Mouse (Mus musculus): Measurements from ENCODE around the gene Rora. TPM values are rescaled to one million over a fixed set of nuclear protein-coding genes. Genes with fewer than 3 reads are reported as not detected.
A peak's percentile ranks its signal among the peaks of the same experiment; 100 is the strongest.

Rora gene
- polyA plus RNA-seq, 1 experiment, result 0.86 TPM

DNA sequence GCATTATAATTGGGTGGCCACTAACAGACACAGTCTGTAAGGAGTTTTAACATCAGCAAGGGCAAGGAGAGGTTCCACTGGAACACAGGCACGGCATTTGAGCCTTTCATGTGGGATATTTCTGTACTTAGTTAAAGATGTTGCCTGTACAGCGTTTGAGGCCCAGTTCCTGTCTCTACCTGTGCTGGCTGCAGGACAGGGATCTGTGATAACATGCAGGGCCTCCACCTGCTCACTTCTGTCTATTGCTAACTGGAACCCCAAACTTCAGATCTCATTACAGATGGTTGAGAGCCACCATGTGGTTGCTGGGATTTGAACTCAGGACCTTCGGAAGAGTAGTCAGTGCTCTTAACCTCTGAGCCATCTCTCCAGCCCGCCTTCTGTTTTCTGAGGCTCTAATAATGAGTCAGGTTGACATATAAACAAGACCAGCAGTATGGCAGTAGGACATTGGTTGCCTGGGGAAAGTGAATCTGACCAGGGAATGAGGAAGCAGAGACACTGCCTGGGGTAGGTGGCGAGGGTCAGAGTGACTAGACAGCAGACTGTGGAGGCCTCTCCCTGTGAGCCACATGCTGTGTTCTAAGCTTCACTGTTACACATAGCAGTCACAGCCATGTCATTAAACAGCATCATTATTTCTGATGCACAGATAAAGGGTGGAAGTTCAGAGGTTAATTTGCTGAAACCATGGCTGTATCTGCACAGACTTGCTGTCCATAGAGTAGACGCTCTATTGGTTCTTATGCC, 333.9 kb downstream of the Rora start:
- H3K79me2 ChIP-seq (ENCODE audit: control insufficient read depth, insufficient read depth), result no peaks in the 10 kb centered on the region
- H3ac ChIP-seq (ENCODE audit: control insufficient read depth, insufficient read length), result no peak overlapping the region
- no peak for TF ChIP-seq SRF (IDR thresholded peaks at IDR 0.05; ENCODE audit: control insufficient read depth, insufficient read length, low read depth)
- TF ChIP-seq TCF3 (IDR thresholded peaks at IDR 0.05; ENCODE audit: insufficient read length, low read depth), result no peak
- H3K4me2 ChIP-seq (ENCODE audit: low read depth), result no peak overlapping the region
- no peaks in the 10 kb centered on the region for H3K27me3 ChIP-seq (ENCODE audit: control insufficient read depth, insufficient read depth, insufficient read length)
- H3K4me3 ChIP-seq, result no peak overlapping the region
- no peaks in the 10 kb centered on the region for H3K36me3 ChIP-seq (ENCODE audit: control insufficient read depth, insufficient read depth)

DNA sequence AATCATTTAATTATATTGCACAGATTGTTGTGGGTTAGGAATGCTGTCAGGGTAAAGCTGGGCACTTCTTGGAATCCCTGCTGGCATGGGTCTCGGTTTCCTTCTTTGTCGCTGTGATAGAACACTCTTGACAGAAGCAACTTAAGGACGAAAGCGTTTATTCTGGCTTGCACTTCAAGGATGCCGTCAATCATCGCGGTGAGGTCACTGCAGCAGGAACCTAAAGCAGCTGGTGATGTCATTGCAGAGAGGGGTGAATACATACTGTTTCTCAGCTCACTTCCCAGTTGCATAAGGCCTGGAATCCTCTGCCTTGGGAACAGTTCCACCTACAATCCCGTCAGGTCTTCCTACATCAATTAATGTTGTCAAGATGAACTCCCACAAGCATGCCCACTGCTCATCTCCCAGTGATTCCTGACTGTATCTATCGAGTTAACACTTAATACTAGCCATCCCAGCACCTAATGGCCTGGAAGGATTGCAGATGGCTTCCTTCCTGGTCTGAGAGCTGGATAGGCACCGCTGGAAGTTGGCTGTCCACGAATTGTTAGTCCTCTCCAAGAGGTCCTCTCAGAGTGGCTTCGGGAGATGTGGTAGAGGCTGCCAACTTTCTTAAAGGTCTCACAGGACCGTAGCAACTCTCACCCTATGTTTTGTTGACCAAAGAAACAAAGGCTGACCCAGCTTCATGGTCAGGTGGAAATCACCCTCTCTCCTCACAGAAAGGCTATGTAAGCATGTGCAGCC, 334.8 kb downstream of the Rora start:
- no peak overlapping the region for H3K4me2 ChIP-seq (ENCODE audit: low read depth)
- H3K27me3 ChIP-seq (ENCODE audit: control insufficient read depth, insufficient read depth, insufficient read length), result no peaks in the 10 kb centered on the region
- H3K79me2 ChIP-seq (ENCODE audit: control insufficient read depth, insufficient read depth), result no peaks in the 10 kb centered on the region
- TF ChIP-seq SRF (IDR thresholded peaks at IDR 0.05; ENCODE audit: control insufficient read depth, insufficient read length, low read depth), result no peak
- no peak for TF ChIP-seq POLR2AphosphoS2 (IDR thresholded peaks at IDR 0.05; ENCODE audit: insufficient read length, low read depth)
- no peak for TF ChIP-seq MAX (IDR thresholded peaks at IDR 0.05; ENCODE audit: low read depth)
- TF ChIP-seq TCF3 (IDR thresholded peaks at IDR 0.05; ENCODE audit: insufficient read length, low read depth), result no peak
- TF ChIP-seq POLR2A (IDR thresholded peaks at IDR 0.05; ENCODE audit: insufficient read length, low read depth), result no peak
- no peak for TF ChIP-seq REST (IDR thresholded peaks at IDR 0.05; ENCODE audit: insufficient read depth, insufficient read length)
- TF ChIP-seq CEBPB (IDR thresholded peaks at IDR 0.05; ENCODE audit: insufficient read depth, poor library complexity, severe bottlenecking), result no peak
- no peak for TF ChIP-seq E2F4 (IDR thresholded peaks at IDR 0.05; ENCODE audit: insufficient read depth)
- TF ChIP-seq MYOD1 (IDR thresholded peaks at IDR 0.05; ENCODE audit: control insufficient read depth in 1 of 3, insufficient read length in 2 of 3, low read depth in 2 of 3), result no peak
- no peak for TF ChIP-seq USF1 (IDR thresholded peaks at IDR 0.05; ENCODE audit: low read depth)
- no peak for TF ChIP-seq MYOG (IDR thresholded peaks at IDR 0.05; ENCODE audit: control insufficient read depth in 1 of 3, insufficient read depth in 1 of 3, insufficient read length in 2 of 3, low read depth in 2 of 3)
- TF ChIP-seq TCF12 (IDR thresholded peaks at IDR 0.05; ENCODE audit: insufficient read depth, poor library complexity, severe bottlenecking), result no peak
- no peak overlapping the region for H3ac ChIP-seq (ENCODE audit: control insufficient read depth, insufficient read length)
- H3K4me3 ChIP-seq, result no peak overlapping the region
- H3K36me3 ChIP-seq (ENCODE audit: control insufficient read depth, insufficient read depth), result no peaks in the 10 kb centered on the region

DNA sequence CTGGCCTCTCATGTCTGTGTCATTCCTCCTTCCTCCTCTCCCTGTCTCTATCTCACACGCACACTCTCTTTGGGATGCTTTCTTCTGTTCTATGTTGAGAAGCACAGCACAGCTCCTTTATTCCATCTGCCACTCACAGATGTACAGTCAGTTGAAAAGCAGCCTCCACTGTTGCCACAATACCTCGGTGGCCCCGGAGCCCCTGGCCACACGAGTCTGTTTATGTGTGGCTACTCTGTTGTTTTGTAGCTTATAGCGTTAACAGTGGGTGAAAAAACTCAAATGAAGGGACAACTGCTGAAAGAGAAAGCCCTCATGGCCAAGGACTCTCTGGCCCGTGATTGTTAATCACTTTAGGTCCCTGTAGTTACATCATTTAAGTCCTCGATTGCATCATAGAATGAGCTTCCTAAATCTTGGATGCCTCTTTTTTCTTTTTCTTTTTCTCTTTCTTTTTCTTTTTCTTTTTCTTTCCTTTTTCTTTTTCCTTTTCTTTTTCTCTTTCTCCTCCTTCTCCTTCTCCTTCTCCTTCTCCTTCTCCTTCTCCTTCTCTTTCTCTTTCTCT, 336.4 kb downstream of the Rora start:
- H3K36me3 ChIP-seq (ENCODE audit: control insufficient read depth, insufficient read depth), result no peaks in the 10 kb centered on the region

DNA sequence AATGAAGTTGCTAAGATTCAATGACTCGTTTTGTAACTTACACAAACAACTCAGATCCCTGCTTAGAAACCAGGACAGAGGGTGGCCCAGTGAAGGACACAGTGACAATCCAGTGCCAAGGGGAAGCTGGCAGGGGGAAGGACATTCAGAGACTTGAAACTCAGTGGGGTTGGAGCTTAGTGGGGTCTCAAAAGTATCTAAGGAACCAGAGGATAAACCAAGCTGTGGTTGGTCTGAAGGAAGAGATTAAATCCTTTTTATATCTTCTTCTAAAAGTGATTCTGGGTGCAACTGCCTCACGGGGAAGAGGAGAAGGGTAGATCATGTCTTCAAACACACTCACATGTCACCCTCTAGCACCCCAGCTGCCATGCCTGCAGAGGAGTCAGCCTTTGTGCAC, 340.3 kb downstream of the Rora start:
- TF ChIP-seq POLR2A (IDR thresholded peaks at IDR 0.05; ENCODE audit: insufficient read length, low read depth), result no peak
- no peak for TF ChIP-seq E2F4 (IDR thresholded peaks at IDR 0.05; ENCODE audit: insufficient read depth)
- no peak for TF ChIP-seq CEBPB (IDR thresholded peaks at IDR 0.05; ENCODE audit: insufficient read depth, poor library complexity, severe bottlenecking)
- no peak for TF ChIP-seq MYOD1 (IDR thresholded peaks at IDR 0.05; ENCODE audit: control insufficient read depth in 1 of 3, insufficient read length in 2 of 3, low read depth in 2 of 3)
- TF ChIP-seq MAX (IDR thresholded peaks at IDR 0.05; ENCODE audit: low read depth), result no peak
- TF ChIP-seq TCF3 (IDR thresholded peaks at IDR 0.05; ENCODE audit: insufficient read length, low read depth), result no peak
- no peak for TF ChIP-seq TCF12 (IDR thresholded peaks at IDR 0.05; ENCODE audit: insufficient read depth, poor library complexity, severe bottlenecking)
- TF ChIP-seq MYOG (IDR thresholded peaks at IDR 0.05; ENCODE audit: control insufficient read depth in 1 of 3, insufficient read depth in 1 of 3, insufficient read length in 2 of 3, low read depth in 2 of 3), result no peak
- TF ChIP-seq USF1 (IDR thresholded peaks at IDR 0.05; ENCODE audit: low read depth), result no peak
- no peak for TF ChIP-seq SRF (IDR thresholded peaks at IDR 0.05; ENCODE audit: control insufficient read depth, insufficient read length, low read depth)
- no peak for TF ChIP-seq REST (IDR thresholded peaks at IDR 0.05; ENCODE audit: insufficient read depth, insufficient read length)
- no peak for TF ChIP-seq POLR2AphosphoS2 (IDR thresholded peaks at IDR 0.05; ENCODE audit: insufficient read length, low read depth)
- no peaks in the 10 kb centered on the region for H3K36me3 ChIP-seq (ENCODE audit: control insufficient read depth, insufficient read depth)
- H3K79me2 ChIP-seq (ENCODE audit: control insufficient read depth, insufficient read depth), result no peaks in the 10 kb centered on the region
- H3ac ChIP-seq (ENCODE audit: control insufficient read depth, insufficient read length), result no peak overlapping the region
- no peak overlapping the region for H3K4me3 ChIP-seq
- no peaks in the 10 kb centered on the region for H3K27me3 ChIP-seq (ENCODE audit: control insufficient read depth, insufficient read depth, insufficient read length)
- H3K4me2 ChIP-seq (ENCODE audit: low read depth), result no peak overlapping the region

More for the DNA sequence above, 336.4 kb downstream of the Rora start:
- no peaks in the 10 kb centered on the region for H3K27me3 ChIP-seq (ENCODE audit: control insufficient read depth, insufficient read depth, insufficient read length)
- H3ac ChIP-seq (ENCODE audit: control insufficient read depth, insufficient read length), result no peak overlapping the region
- TF ChIP-seq E2F4 (IDR thresholded peaks at IDR 0.05; ENCODE audit: insufficient read depth), result no peak
- no peak for TF ChIP-seq MYOD1 (IDR thresholded peaks at IDR 0.05; ENCODE audit: control insufficient read depth in 1 of 3, insufficient read length in 2 of 3, low read depth in 2 of 3)
- peak; percentile 88 for TF ChIP-seq CEBPB (IDR thresholded peaks at IDR 0.05; ENCODE audit: insufficient read depth, poor library complexity, severe bottlenecking)
- TF ChIP-seq MAX (IDR thresholded peaks at IDR 0.05; ENCODE audit: low read depth), result no peak
- TF ChIP-seq TCF3 (IDR thresholded peaks at IDR 0.05; ENCODE audit: insufficient read length, low read depth), result no peak
- no peak for TF ChIP-seq POLR2AphosphoS2 (IDR thresholded peaks at IDR 0.05; ENCODE audit: insufficient read length, low read depth)
- TF ChIP-seq MYOG (IDR thresholded peaks at IDR 0.05; ENCODE audit: control insufficient read depth in 1 of 3, insufficient read depth in 1 of 3, insufficient read length in 2 of 3, low read depth in 2 of 3), result no peak
- H3K79me2 ChIP-seq (ENCODE audit: control insufficient read depth, insufficient read depth), result no peaks in the 10 kb centered on the region
- H3K4me2 ChIP-seq (ENCODE audit: low read depth), result peak overlapping the region; percentile 65
- H3K4me3 ChIP-seq, result no peak overlapping the region
